Mouse (Mus musculus) Muller cell, postnatal 12 days (primary cell): Measurements from ENCODE around the gene Lin28a.
"Not testable (repeated sequence)": the region's sequence is repeated elsewhere in the genome, so short reads cannot be mapped to it uniquely, and the experiment has no call there.

Source experiments
- DNase-seq: peaks from one replicate; pipeline ENCODE4 v3.0.0-alpha.2; 2015; ENCODE audit errors: inconsistent ontology term

Gene Lin28a

DNA sequence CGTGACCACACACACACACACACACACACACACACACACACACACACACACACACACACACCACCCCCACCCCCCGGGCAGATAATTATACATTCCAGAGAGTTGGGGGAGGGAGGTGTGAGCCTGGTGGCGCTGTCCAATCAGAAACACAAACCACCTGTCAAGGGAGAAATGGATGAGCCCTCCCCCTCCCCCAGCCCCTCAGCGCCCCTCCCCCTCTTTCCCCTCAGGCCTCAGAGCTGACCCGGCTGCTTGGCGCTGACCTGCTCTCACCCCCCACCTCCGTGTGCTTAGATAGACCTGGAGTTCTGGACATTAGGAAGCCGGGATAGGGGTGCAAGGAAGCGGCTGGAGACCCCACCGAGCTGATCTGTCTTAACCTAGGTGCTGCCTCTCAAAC, 569 bp upstream of the Lin28a start:
- no peak for DNase-seq

- no peak for DNase-seq
Measured at GRCm38 (mm10) chr4:134018038-134018778, 433 bp downstream of the Lin28a start.

DNA sequence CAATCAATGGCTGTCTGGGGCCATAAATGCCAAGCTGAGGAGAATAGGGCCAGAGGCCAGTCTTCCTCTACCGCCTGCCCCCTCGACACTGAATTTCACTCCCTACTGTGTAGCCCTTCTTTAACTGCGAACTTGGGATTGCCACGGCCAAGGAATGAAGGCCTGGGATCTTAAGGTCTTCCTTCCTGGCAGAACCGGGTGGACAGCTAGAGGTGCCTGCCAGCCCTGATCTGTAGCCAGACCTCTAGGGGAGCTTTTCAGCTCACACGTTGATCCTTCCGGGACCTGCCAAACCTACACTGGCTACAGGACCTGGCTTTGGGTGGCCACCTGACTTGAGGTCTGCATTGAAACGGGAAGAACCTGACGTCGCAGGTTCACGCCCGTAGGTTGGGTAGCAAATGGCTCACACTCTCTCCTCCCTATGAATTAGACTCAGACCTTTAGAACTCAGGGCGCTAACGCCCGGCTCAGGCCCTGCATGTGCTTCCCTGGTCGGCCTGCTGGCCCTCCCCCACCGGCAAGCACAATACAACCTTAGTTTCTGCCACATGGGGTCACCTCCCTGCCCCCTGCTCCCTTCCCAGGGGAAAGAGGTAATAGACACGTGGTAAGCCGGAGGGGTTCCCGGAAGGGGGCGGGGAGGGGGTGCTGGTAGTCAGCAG, 1.3 kb downstream of the Lin28a start:
- DNase-seq, result no peak

DNA sequence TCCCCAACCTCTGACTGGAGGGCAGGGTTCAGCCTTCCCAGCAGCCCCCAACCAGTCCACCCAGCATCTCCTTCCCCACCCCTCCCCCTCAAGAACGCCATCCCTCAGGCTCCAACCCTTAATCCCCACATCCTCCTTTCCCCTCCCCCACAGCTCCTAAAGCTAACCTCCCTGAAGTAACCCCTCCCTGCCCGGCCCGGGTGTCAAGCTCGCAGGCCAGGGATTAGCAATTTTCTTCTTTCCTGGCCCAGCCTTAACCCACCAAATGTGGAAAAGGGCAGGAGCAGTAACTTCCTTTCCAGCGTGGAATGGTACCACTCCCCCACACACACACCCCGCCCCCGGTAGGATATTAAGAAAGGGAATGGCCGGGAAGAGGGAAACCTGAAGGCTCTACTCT, 1.9 kb downstream of the Lin28a start:
- DNase-seq, result no peak

- no peak for DNase-seq
Measured at GRCm38 (mm10) chr4:134016208-134016607, 2.4 kb downstream of the Lin28a start.

GRCm38 (mm10) chr4:134012858-134013528, 5.6 kb downstream of the Lin28a start:
- DNase-seq, result no peak

DNA sequence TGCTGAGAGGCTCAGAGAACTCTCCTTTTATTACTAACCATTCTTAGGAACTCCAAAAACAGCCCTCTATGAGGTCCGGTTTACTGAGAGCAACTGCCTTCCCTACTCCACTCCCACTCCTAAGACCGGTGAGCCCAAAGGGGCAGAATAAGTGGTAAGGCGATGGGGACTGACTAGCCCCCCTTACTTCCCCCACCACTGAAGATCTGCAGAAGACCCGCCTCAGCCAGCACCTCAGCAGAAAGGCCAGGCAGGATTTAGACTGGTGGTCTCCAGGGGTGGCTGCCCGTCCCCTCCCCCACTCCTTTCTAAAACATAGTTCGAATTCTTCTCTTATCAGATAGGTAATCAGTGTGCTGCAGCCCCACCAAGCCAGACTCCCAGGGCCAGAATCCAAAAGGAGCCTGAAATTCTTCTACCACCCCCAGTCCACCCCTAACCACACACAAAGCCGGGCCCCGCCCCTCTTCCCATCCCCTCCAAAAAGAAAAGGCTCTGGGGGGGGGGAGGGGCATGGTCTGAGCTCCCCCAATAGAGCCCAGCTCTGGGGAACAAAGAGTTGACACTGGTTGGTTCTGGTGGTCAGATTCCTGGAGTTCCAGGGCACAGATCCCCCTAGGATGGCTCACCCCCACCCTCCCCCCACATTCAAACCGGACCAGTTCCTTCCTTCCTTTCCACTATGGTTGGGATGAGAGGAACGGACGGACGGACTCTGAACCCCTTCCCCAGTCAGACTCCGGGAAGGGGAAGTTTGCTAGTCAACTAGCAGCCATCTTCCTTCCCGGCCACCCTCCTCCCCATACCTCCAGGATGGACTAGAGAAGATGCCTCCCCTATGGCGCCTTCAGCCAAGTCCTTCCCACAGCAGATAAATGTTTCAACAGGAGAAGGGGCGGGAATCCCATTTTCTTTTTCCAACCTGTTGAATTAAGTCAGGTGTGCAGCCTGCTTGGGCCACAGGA, 6.9 kb downstream of the Lin28a start:
- DNase-seq, result no peak

DNA sequence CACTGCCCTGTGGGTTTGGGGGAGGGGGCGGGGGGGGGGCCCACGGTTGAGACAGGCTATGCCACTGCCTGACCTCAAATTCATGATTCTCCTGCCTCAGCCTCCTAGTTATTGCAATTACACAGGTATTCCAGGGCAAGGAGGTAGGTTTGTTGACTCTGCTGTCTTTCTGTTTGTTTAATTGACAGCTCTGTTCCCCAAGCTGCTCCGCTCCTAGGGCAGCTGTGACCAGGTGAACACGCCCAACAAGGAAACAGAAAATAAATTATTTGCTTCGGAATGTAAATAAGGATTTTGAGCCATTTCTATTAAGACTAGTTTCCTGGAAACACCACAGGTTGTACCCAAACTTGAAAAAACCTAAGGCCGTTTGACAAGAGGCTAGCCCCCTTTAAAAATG, 8.9 kb downstream of the Lin28a start:
- DNase-seq, result no peak

DNA sequence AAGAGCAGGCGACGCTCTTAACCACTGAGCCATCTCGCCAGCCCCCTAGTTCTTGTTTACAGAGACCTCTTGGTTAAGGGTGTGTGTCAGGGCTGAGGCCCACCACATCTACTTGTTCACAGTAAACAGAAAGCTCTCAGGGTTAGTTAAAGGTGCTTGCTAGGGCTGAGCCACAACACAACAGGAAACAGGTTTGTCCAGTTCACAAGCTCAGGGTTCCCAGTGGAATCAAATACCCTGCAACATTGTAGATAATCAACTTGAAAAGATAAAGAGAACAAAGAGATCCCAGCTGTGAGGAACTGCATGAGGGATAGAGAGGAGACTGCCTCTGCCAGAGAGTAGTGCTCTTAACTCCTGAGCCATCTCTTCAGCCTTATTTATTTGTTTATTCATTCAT, 11.8 kb downstream of the Lin28a start:
- no peak for DNase-seq

DNA sequence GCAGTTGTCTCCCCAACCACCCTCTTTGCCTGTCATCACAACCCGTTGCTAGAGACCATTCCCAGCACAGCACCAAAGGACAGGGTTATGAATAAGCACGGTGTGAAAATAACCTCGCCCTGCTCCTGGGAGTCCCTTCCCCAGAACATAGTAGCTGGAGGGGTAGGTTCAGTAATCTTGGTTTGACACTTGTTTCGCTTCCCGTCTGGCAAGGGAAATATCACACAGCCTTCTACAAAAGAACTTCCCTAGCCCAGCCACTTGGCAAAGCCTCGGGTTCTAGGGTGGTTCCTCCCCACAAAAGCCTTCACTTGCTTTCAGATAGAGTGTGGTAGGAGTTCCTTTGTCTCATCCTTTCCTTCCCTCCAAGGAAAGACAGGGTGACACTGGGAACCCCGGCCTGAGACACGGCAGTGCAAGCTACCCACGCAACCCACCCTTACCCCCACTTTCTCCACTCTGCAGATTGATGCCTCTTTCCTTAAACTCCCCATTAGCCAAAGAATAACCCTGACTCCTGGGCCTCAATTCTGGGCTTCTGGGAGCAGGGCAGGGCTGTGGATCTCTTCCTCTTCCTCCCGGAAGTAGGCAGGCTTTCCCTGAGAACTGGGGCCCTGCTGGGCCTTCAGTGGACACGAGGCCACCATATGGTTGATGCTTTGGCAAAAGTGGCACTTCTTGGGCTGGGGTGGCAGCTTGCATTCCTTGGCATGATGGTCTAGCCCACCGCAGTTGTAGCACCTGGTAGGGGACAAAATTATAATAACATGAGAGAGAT, 12.9 kb downstream of the Lin28a start:
- DNase-seq, result no peak

DNA sequence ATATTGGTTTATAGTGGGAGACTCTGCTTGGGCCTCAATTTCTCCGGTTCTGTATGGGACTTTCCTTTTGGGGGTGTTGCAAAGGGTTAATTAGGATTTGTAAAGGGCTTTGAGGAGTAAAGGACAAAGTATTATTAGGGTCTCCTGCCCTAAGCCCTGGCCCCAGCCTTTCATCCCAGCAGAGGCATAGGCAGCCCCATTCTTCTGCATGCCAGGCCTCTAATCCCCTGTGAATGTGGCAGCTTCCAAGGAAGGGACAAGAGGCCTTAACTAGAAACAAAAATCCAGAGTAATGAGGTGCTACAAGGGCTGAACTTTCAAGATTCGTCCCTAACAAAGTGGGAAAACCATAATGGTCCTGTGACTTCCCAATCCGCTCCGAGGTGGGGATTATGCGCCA, 15.7 kb downstream of the Lin28a start:
- no peak for DNase-seq

GRCm38 (mm10) chr4:134002246-134002645, 16.4 kb downstream of the Lin28a start:
- no peak for DNase-seq

GRCm38 (mm10) chr4:134001710-134002109, 16.9 kb downstream of the Lin28a start:
- DNase-seq, result no peak

GRCm38 (mm10) chr4:134000466-134001438, 17.9 kb downstream of the Lin28a start, which contains the start of gene Dhdds:
Gene Dhdds (minus strand): TSS chr4:134000918.
- peak; percentile 99 for DNase-seq

- DNase-seq, result no peak
Measured at GRCm38 (mm10) chr4:133994697-133995096, 23.9 kb downstream of the Lin28a start.

- no peak for DNase-seq
Measured at GRCm38 (mm10) chr4:133991087-133991660, 27.5 kb downstream of the Lin28a start.

GRCm38 (mm10) chr4:133990035-133990434, 28.6 kb downstream of the Lin28a start:
- no peak for DNase-seq

- DNase-seq, result not testable (repeated sequence)
Measured at GRCm38 (mm10) chr4:133988289-133988688, 30.4 kb downstream of the Lin28a start.

GRCm38 (mm10) chr4:133982936-133983335, 35.7 kb downstream of the Lin28a start:
- DNase-seq, result no peak
